Mouse (Mus musculus) adrenal gland, postnatal 4 days (tissue): ENCODE data around the gene Uvrag. TPM values are rescaled to one million over a fixed set of nuclear protein-coding genes. Genes with fewer than 3 reads are reported as not detected.

Experiments used
- DNase-seq, 2 experiments: peaks; one replicate each; pipeline ENCODE4 v3.0.0; 2021 to 2022; ENCODE audit warnings: low spot score in 2 of 2, mixed read lengths in 2 of 2
- total RNA-seq, 2 experiments: library from RNA; stranded (reverse); gene quantifications; 2 replicates each; pipeline ENCODE4 v1.2.3; 2021

Uvrag gene
- total RNA-seq, 2 experiments from 2014 or later = 32.5 to 43.8 TPM

DNA sequence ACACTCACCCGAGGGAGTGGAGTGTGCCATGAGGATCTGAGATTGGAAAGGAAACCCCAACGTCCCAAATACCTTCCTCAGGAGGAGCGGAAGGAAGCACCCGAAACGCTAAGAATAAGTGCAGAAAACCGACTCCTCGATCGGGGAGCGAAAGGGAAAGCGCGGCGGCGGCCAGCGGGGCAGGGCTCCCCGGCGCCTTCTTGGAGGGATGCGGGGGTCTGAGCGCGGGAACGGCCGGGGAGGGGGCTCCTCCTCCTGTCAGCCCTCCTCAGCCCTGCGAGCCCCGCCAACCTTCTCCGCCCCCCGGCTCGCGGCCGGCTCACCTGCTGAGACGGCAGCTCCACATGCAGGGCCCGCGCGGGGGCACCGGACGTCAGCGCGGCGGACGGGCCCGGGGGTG lies 430 bp downstream of the Uvrag start:
- DNase-seq = peak in 1 of 2 experiments; percentile 17

DNA sequence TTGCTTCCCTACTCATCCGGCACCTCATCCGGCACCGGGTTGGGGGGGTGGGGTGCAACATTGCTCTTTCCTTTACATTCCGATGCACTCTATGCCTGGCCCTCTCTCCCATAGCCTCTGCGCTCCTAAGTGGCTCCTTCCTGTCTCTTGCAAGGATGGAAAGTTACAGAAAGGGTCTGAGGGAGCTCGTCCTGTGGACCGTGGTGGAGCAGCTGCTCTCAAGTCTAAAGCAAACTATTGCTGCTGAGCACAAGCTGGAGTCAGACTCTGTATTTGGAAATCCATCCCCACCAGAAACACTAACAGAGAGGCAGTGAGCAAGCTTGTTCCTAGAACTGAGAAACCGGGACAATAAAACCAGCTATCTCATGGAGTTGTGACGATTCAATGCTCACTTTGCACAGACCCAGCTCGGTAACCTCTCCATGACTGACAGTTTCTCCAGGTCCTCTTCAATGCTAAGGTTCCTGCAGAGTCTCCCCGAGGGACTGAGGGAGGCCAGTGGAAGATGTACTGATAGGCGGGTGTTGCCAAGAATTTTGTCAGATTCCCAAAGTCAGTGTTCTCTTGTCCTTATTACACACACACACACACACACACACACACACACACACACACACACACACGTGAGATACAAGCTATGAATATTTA lies 975 bp downstream of the Uvrag start:
- no peak for DNase-seq

DNA sequence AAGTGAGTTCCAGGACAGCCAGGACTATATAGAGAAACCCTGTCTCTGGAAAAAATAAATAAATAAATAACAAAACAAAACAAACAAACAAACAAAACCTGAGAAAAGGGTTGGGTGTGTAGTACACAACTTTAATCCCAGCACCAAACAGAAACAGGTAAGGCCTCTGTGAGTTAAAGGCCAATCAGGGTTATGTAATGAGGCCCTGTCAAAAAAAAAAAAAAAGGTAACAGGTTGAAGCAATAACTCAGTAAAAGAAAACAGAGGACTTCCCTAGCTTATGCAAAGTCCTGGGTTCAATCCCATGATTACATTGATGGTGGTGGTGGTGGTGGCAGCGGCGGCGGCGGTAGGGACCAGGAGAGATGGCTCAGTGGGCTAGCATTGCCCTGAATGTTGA lies 3.4 kb downstream of the Uvrag start:
- DNase-seq = no peak

DNA sequence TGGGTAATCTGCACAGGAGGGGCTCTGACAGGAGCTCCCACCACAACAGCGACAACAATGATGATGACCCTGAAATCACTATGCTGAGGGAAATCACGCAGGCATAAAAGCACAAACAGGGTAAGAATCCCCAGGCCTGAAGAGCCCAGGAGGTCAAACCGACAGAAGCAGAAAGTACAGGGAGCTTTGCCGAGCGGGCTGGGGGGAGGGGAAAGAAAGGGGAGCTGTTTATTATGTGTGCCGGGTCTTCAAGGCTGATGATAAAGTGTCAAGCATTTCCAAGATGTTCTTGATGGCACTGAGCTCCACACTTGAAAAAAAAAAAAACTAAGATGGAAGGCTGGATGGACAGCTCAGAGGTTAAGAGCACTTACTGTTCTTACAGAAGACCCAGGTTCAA lies 4.2 kb downstream of the Uvrag start:
- no peak for DNase-seq

DNA sequence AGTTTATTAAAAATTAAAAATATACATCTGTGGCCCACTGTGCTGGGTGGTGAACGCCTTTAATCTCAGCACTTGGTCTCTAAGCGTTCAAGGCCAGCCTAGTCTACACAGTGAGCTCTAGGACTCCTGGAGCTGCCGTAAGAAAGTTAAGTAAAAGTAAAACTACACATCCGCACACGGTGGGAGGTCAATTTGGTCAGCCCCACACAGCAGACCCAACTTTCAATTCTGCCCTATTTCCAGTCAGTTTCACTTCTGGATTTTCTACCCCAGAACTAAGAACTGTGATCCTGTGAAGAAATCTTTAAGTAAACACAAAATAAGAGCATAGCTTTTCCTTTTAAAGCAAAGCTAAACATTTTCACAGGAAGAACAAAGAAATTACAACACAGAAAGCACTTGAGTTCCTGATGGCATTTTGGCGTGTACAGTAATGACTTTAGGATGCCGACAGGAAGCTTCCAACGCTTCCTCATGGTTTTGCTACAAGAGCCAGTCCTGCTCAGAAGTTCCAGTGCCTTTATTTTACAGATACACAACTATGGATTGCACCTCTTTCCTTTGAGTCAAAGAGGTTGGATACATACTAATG lies 7.0 kb downstream of the Uvrag start:
- DNase-seq = no peak

DNA sequence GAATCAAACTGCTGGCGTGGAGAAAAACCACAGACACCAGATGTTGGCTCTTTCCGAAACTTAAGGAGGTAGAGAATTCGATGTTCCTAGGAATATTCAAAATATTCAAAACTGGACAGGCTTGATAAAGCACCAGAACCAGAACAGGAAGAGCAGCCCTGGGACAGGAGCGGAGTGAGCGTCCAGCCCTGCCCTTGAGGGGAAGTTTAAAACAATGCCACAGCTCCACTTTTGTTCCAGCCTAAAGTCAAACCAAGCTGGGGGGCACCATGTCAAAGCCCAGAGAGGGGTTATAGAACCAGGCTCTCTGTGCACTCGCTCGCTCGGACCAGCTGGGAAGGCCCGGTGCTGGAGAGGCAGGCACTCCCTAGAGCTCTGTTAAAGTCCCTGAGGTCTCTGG lies 8.3 kb downstream of the Uvrag start:
- DNase-seq = no peak

DNA sequence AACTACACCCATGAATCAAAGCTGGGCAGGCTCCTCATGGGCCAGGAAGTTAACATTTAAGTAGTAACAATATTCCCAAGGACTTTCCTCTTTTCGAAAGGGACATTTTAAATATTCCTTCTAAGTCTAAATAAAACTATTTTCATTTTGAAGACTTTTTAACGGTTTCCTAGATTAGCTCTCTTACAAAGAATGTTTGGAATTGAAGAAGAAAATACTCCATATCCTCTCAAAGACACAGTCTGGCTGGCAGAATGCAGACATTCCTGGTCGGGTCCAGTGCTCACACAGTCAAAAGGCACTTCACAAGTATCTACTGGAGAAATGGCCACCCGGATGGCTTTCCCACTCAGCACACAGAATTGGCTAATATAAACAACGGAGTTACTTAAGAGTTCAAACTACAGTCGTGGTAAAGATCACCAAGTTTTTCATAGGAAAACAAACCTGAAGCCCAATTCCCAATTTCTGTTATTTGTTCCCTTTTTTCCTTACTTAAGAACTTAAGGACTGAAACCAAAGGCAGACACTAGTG lies 9.1 kb downstream of the Uvrag start:
- DNase-seq = no peak

DNA sequence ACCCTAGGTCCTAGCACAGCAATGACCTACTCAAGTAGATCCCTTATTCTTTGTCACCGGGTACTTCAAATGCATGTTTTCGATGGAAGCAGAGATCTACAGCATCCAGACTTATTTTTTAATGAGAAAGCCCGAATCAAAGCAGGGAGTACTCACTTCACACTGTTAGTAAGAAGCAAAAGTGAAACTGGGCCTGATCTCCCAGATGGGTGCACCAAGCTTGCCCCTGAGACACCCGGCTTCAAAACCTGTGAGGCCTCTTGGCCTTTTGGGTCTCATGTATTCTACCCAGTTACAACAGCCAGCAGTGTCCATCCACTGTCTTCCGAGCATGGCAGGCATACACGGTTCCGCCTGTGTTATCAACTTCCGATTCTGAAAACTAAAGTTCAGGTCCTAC lies 12.0 kb downstream of the Uvrag start:
- DNase-seq = no peak

DNA sequence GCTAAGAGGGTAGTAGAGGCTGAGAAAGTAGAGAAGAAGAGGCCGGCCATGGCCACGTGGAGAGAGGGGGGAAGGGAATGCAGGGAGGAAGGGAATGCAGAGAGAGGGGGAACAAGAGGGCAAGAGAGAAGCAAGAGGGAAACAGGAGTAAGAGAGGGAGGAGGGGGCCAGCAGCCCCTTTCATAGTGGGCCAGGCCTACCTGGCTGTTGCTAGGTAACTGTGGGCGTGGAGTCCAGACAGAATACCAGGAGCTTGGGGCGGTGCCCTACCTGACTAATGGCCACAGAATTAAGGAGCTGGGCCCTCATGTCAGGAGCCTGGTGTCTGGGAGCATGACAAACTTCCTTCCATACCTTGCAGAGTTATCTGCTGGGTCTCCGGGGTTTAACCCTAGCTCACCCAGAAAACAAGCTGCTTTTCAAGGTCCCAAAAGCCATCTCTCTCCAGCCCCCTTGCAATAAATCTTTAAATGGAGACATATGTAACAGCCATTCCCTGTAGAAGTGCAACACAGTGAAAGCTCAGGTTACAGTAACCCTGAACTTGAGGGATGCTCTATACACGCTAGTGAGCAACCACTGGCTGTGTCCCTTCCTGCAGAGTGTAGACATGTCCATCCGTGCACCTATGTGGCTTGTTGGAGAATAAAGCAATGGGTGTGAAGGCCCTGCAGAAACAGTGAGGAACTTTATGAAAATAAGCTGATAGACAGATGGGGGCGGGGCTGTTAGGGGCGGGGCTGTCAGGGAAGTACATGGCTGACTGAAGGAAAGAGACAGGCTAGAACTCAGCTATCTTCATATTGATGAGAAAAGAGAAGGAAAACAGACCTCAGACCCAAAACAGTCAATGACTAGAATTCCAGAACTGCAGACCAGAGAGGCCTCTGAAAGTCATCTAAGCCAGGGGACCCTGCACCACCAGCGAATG lies 12.7 kb downstream of the Uvrag start:
- DNase-seq = no peak

DNA sequence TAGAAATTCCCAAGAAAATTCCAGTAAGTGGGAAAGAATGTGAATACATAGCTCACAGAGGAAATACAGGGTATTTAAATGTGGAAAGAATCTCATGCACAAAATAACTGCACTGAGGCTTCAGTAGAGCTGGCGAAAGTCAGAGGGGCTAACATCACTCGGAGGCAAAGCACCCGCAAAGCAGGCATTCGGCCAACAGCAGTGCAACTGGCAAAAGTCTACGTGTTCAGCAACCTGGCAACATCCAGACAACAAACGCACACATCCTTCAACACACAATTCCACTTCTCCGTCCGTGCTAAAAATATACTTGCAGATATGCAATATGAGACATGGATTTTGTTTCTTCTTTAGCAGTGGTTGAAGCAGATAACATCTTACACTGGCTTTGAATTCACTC lies 14.9 kb downstream of the Uvrag start:
- DNase-seq = no peak

DNA sequence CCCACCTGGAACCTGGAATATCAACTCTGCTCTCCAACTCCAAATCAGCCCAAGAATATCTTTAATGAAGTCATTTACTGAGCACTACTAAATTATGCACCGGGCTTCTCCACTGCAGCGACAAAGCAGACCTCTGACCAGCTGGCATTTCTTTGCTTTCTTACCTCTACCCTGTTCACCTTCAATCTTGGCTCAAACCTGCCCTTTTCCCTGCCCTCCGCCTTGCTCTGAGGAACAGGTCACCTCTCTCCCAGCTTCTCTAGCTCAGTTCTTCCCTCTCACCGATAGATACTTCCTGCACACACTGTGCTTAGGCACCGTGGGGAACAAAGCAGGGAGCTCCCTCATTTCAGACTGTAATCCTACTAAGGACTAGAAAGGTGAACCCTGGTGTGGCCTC lies 18.3 kb downstream of the Uvrag start:
- no peak for DNase-seq

DNA sequence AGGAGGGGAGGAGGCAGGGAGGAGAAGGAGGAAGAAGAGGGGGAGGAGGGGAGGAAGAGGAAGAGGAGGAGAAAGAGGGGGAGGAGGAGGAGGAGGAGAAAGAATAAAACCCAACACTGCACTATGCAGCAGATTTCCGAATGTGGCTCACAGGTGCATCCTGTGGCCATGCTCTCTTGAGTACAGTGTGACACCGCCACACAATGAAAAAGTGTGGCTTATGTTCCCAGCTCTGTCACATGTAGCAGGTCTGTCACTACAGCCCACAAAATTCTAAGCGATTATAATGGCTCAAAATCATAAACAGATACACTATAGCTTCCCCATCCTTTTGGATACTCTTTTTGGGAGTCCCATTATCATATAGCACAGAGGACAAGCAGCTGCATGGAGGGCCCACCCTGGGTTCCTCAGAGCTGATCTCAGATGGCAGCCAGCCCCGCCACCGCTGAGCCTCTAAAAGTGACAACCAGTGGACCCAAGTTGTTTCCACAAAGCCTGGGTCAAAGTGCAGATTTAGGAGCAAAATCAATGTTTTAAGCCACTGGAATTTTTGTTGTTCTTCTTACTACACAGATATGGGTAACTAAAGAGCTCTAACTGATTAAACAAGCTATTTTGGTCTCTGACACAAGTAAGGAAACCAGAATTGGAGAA lies 19.9 kb downstream of the Uvrag start:
- no peak for DNase-seq

DNA sequence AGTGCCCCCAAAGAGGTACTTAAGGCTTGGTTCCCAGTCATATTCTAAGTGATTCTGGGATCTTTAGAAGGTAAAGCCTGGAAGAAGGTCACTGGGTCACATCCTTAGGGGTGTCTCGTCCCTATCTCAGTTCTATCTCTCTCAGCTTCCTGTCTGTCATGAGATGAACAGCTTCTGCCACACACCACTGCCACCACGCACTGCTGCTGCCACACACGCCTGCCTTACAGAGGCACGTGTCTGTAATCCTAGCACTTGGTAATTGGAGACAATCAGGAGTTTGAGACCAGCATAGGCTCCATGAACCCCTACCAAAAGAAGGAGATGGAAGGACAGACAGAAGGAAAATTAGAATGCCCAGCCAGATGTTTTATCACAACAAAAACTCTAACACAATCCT lies 20.9 kb downstream of the Uvrag start:
- no peak for DNase-seq

DNA sequence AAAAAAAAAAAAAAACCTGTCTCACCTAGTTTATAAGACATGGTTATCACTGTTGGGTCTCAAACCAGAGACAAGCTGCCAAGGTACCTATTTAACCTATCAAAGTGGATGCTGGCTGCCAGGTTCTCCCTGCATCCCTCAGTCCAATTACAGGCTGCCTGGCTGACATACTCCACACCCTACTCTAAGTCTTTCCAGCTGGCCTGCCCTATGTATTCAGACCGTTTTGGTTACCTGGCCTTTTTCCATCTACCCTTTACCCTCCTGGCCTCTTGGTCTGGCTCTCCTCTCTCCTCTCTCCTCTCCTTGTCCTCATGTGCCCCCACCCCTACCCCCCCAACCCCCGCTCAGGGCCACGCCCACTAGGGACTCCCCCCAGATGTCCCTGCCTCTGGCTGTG lies 24.2 kb downstream of the Uvrag start:
- no peak for DNase-seq

DNA sequence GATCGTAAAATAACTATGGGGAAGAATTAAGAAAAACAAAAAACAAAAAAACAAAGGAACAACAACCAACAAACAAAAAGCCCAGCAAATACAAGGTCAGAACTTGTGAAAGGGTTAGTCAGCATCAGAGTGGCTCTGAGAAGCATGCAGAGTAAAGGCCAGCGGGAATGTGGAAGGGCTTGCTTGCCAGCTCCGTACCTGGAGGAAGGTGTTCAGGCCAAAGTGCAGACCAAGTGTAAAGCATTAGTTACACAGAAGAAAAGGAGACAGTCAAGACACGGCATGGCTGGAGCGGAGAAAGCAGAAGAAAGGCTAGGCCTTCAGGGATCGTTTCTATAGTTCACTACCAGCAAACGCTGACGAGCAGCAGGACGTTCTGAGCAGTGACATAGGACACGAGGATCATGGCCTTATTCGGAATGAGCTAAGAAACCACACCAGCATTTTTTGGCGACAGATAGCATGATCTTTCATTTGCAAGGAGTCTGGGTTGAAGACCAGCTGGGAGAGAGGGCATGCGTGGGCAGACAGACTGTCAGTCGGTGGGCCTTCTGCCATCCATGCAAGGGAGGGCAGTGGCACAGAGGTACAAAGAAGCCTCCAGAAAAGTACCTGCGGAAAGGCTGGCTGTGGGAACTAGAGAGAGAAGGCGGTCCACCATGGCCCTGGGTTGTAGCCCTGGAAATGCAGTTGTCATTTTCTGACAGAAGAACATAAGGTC lies 26.8 kb downstream of the Uvrag start:
- no peak for DNase-seq

DNA sequence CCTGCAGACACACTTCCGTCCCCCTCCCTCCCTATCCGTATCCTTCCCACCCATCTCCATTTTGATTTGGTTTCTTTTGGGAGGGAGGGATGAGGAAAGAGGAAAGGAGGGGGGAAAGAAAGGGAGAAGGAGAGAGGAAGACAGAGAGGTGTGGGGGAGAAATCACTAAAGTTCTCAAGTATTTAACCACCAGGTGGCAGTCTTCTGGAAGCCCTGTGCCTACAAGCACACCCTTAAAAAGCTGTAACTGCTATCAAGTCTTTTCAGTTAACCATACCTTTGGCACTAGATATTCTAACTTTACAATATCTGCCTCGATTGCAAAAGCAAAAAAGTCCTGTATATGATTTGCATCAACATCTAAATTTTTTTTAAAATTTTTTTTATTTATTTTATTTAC lies 33.4 kb downstream of the Uvrag start:
- DNase-seq = no peak

DNA sequence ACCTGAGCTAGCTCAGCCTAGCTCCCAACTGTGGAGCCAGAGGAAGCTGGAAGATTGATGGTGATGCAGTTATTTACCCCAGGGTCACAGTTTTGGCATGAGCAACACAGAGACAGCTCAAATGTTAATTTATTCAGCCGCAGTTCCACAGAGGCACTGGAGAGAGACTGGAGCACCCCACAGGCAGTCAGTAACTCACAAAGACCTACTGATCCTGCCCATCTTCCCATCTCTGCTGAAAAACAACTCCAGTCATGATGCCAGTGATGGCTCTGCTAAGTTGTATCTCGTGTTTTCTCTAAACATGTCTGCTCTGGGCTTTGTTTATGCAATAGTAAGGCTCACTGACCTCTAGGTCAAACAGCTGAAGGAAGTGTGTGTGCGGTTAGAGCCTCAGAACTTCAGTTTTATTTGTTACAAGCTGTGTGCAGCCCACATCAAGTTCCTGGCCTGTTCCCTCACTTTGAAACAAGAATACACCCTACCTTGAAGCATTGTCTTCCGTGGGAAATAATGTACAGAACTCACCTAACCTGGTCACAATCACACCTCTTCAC lies 34.1 kb downstream of the Uvrag start:
- no peak for DNase-seq

DNA sequence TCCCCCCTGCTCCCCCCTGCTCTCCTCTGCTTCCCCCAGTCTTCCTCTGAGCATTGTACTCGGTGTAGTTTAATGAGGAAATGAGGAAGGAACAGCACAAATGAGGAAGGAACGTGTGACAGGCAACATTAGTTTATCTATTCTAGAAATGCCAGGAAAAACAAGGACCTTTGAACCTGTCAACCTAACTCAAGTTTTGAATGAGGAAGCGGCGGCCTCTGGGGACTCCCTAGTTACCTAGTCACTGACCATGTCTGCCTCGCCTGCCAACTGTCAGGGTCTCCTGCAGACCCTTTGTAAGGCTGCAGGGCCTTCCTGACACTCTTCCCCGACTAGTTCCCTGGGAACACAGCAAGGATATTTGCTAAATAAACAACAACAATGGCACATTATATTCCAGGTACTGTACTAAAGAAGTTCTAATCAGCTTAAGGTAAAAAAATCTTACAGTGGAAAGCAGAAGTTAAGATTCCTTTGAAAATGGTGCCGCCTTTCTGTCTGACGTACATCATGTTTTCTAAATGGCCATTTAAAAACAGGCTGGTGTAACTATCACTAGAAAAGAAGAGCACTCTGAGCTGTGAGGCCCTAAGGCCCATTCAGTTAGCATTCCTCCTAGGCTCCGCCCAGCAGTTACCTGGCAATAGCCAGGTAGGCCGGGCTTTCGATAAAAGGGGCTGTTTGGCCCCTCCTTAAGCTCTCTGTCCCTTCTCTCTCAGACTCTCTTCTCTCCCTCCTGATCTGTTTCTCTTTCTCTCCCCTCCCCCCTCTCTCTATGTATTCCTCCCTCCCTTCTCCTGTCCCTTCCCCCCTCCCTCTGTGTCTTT lies 39.0 kb downstream of the Uvrag start:
- DNase-seq = no peak

DNA sequence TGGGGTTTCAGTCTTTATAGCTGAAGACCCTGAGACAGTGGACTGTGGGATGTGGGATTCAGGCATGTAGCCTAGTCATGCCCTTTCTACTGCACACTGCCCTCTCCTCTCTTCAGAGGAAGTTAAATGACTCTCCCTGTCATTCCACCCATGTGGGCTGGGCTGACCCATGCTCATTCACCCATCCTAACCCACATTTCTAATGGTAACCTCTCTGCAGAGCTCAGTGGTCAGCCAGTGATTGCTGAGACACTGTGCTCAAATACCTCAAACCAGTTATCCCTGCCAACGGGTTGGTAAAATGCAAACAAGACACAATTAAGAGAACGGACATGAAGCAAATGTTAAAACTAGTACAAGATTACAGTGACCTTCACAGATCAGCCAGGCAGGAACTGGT lies 39.9 kb downstream of the Uvrag start:
- no peak for DNase-seq

DNA sequence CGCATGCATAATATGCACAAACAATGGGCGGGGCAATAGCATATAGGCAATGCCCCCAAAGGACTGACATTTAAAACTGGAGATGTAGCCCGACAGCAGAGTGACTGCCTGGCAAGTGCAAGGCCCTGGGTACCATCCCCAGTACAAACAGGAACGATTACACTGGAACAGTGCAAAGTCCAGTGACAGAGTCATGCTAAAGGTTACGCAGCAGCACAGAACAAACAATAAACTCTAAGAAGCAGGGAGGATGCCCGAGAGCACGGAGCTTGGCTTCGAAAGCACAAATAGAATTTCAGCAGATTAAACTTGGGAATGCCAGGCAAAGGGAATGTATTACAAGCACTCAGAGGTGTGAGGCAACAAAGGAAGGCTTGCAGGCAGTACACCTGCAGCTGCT lies 40.4 kb downstream of the Uvrag start:
- DNase-seq = no peak
